Mouse (Mus musculus): ENCODE data around the gene Tmc6. TPM values are rescaled to one million over a fixed set of nuclear protein-coding genes. Genes with fewer than 3 reads are reported as not detected.

Gene Tmc6
- polyA plus RNA-seq, 1 experiment from 2014 or later: 23.8 TPM

DNA sequence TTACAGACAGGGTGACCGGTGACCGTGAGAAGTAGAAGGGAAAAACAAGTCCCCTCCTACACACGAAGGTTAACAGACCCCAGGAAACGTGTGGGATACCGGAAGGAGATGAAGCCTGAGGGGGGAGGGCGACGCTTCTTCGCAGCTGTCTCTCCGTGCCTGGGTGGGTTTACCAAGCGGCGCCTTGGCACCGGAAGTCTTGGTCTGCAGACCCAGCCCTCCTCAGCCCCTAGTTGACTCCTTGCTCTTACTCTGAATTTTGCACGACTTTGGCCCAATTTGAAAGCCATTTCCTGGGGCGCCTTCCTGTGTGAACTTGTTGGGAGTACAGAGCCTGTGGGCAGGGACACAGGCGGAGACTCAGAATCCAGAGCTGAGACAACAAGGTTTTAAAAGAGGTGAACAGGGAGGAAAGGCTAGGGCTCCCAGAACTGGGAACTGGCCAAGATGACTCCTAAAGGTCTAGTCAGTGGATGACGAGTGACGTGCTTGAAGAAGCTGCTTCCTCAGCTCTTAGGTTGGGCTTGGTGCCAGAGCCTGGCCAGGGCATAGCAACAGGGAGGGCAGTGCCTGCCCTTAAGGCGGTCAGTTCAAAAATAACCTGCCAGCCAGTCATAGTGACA, 688 bp downstream of the Tmc6 start:
- H3K9ac ChIP-seq: peak overlapping the region; percentile 81
- H3K4me1 ChIP-seq (replicated peaks): peaks cover 49% of the 10 kb centered on the region
- H3K4me2 ChIP-seq: peak overlapping the region; percentile 99
- 0 out of 2 replicates have a peak, but pooled peaks have one; percentile 5 for ATAC-seq (ENCODE audit: insufficient number of reproducible peaks, low FRiP score)
- H3K27me3 ChIP-seq (replicated peaks): peaks cover 8% of the 10 kb centered on the region; the same call in 1 of the 2 replicates
- H3K4me3 ChIP-seq: peak overlapping the region; percentile 69
- peaks cover 19% of the 10 kb centered on the region for H3K36me3 ChIP-seq
- peak overlapping the region; percentile 94 for H3K27ac ChIP-seq (ENCODE audit: poor library complexity, severe bottlenecking)
- WGBS: 6% methylated on average over 18 of the region's 18 CpGs
- no peaks in the 10 kb centered on the region for H3K9me3 ChIP-seq (replicated peaks)

DNA sequence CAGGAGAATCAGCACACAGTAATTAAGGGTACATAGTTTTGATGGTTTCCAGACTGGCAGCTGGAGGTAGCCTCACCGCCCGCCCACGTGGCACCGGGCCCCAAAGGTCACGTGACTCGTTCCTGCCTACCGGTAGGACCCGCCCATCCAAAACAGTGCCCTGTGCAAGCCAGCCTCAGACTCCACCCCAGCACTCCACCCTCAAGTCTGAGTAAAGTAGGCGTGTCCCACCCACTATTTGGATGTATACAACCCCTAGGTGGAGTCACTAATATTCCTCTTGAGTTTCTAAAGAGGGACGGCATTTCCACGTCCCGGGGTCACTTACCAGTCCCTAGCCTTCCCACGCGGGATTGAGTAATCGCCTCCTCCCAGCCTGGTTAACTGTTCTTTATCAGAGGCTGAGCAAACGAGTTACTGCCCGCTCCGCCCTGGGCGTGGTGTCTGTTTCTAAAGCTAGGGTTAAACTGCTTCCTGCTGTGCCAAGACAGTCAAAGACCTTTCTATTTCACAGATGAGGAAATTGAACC, 1.4 kb downstream of the Tmc6 start:
- Histone ChIP-seq H3K4me2 (peak overlapping the region; percentile 99), H3K4me1 (replicated peaks) (peaks cover 49% of the 10 kb centered on the region), H3K4me3 (peak overlapping the region; percentile 69), H3K27me3 (replicated peaks) (peaks cover 8% of the 10 kb centered on the region; the same call in 1 of the 2 replicates), H3K36me3 (peaks cover 25% of the 10 kb centered on the region), H3K9ac (peak overlapping the region; percentile 81), H3K9me3 (replicated peaks) (no peaks in the 10 kb centered on the region), H3K27ac (ENCODE audit: poor library complexity, severe bottlenecking) (peak overlapping the region; percentile 94)
- ATAC-seq (ENCODE audit: insufficient number of reproducible peaks, low FRiP score): peak; percentile 81
- 1% methylated on average over 19 of the region's 19 CpGs for WGBS

DNA sequence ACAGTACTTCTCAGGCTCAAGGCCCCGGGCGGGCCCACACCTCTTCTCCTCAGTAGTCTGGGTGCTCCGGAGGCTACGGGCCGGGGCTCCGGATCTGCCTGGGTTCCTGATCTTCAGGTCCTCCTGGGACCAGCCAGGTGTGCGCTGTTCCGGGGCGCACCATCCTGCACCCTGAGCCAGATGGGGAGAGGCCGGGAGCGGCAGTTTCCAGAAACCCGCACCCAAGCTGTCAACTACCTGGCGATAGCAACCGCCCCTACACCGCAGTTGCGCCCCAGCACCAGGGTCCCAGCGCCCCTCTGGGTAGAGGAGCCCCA, 1.8 kb downstream of the Tmc6 start:
- H3K36me3 ChIP-seq: peaks cover 30% of the 10 kb centered on the region
- WGBS: under 1% methylated on average over 17 of the region's 17 CpGs
- ATAC-seq (ENCODE audit: insufficient number of reproducible peaks, low FRiP score): peak; percentile 3
- peak overlapping the region; percentile 81 for H3K9ac ChIP-seq
- H3K4me3 ChIP-seq: peak overlapping the region; percentile 69
- peaks cover 8% of the 10 kb centered on the region; the same call in 1 of the 2 replicates for H3K27me3 ChIP-seq (replicated peaks)
- H3K27ac ChIP-seq (ENCODE audit: poor library complexity, severe bottlenecking): peak overlapping the region; percentile 94
- peak overlapping the region; percentile 99 for H3K4me2 ChIP-seq
- no peaks in the 10 kb centered on the region for H3K9me3 ChIP-seq (replicated peaks)
- H3K4me1 ChIP-seq (replicated peaks): peaks cover 49% of the 10 kb centered on the region

DNA sequence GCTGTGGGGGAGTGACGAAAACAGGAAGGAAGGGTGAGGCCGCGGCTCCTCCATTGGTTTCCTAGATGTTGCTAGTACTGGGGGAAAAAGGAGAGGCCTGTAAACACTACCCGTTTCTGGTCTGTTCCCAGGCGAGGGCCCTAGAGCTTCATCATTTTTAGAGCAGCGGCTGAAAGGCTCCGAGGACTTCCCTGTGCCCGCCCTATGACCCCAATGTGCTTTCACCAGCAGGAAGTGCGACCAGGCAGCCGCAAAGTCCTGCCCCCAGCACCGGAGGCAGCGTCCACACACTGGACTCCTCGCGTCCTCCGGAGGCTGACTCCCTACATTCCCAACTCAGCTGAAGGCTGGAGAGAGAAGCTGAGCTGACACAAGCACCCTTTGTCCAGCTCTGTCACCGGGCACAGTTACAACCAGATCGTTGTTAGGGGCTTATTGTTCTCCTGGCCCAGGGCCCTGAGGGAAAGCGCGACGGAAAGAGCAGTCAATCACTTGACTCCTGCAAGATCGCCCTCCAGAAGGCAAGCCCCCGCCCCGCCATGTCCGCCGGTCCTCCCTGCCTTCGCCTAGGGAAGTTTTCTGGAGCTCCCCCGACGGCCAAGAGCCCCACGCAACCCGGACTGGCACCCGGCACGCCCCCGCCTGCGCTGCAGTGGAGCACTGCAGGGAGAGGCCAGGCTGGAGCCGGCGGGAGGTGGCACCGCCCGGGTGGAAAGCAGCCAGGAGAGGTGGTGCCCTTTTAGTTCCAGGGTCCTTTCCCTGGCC, 2.4 kb downstream of the Tmc6 start:
- peak overlapping the region; percentile 99 for H3K4me2 ChIP-seq
- peaks cover 49% of the 10 kb centered on the region for H3K4me1 ChIP-seq (replicated peaks)
- H3K27me3 ChIP-seq (replicated peaks): peaks cover 4% of the 10 kb centered on the region; the same call in 1 of the 2 replicates
- H3K9ac ChIP-seq: peak overlapping the region; percentile 81
- peak; percentile 40 for ATAC-seq (ENCODE audit: insufficient number of reproducible peaks, low FRiP score)
- peak overlapping the region; percentile 94 for H3K27ac ChIP-seq (ENCODE audit: poor library complexity, severe bottlenecking)
- WGBS: 2% methylated on average over 38 of the region's 38 CpGs
- H3K4me3 ChIP-seq: peak overlapping the region; percentile 69
- no peaks in the 10 kb centered on the region for H3K9me3 ChIP-seq (replicated peaks)
- H3K36me3 ChIP-seq: peaks cover 36% of the 10 kb centered on the region

DNA sequence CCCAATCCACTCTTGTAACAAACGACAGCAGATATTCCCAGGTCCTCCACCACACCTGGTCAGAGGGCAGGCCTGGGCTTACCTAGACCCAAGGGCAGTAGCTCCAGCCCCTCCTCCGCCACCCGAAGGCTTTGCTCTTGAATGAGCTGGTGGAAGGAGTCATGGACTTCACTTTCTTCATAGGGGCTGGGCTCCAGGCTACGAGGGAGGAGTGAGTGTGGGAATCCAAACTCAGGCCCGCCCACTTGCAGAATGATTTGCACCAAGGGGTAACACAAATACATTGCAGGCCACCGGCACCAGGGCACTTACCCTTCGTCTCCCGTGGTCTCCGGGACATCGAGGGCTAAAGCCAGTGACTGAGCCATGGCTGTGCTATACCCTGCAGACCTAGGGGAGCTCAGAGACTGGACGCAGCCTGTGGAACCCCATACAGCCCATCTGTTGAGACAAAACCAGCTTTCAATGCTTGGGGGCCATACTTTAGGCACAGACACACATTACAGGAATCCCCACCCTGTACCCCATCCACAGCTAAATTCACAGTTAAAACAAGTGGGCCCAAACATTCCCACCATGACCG, 3.1 kb downstream of the Tmc6 start:
- 50% methylated on average over 12 of the region's 12 CpGs for WGBS
- Histone ChIP-seq H3K9ac (peak overlapping the region; percentile 81), H3K9me3 (replicated peaks) (no peaks in the 10 kb centered on the region), H3K27ac (ENCODE audit: poor library complexity, severe bottlenecking) (peak overlapping the region; percentile 94), H3K4me2 (peak overlapping the region; percentile 99), H3K4me1 (replicated peaks) (peaks cover 49% of the 10 kb centered on the region), H3K36me3 (peaks cover 42% of the 10 kb centered on the region), H3K27me3 (replicated peaks) (peaks cover 4% of the 10 kb centered on the region; the same call in 1 of the 2 replicates), H3K4me3 (peak overlapping the region; percentile 69)
- ATAC-seq (ENCODE audit: insufficient number of reproducible peaks, low FRiP score): no peak

DNA sequence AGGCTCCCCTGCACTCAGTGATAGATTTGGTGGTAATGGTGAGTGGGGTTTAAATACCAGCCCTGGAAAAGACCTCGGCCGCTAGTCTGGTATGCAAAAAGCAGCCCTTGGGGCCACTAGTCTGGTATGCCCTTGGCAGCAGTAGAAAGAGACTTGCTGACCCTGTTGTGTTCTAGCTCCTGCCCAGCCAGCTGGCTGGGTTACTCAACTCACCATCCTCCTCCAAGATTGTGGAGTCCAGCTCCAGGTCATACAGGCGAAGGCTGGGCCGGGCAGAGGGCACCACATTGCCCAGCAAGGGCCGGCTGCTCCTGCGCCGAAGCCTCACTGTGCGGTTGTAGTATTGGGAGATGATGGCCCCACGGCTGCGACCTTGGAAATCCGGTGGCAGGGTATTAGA, 4.0 kb downstream of the Tmc6 start:
- H3K27ac ChIP-seq (ENCODE audit: poor library complexity, severe bottlenecking): no peak overlapping the region
- no peak for ATAC-seq (ENCODE audit: insufficient number of reproducible peaks, low FRiP score)
- no peak overlapping the region for H3K9ac ChIP-seq
- 94% methylated on average over 11 of the region's 11 CpGs for WGBS
- peaks cover 4% of the 10 kb centered on the region; the same call in 1 of the 2 replicates for H3K27me3 ChIP-seq (replicated peaks)
- H3K4me1 ChIP-seq (replicated peaks): peaks cover 43% of the 10 kb centered on the region
- H3K4me2 ChIP-seq: no peak overlapping the region
- H3K36me3 ChIP-seq: peaks cover 52% of the 10 kb centered on the region
- H3K4me3 ChIP-seq: no peak overlapping the region
- H3K9me3 ChIP-seq (replicated peaks): no peaks in the 10 kb centered on the region

DNA sequence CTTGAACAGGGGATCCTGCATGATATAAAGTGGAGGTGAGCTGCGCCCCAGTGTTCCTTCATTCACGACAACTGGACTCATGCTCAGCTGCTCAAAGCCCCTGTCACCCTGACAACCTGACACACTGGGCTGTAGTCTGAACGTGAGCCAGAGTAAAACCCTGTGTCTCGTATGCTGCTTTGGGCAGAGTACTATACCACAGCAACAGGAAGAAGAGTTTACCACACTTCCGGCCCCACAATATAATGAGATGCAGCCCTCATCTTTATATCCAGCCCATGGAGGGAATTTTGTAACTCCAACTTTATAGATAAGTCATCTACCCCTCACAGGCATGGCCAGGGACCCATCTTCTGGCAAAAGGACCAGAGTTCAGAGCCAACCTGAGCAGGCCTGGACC, 4.9 kb downstream of the Tmc6 start:
- Histone ChIP-seq H3K27ac (ENCODE audit: poor library complexity, severe bottlenecking) (no peak overlapping the region), H3K36me3 (peaks cover 61% of the 10 kb centered on the region), H3K4me1 (replicated peaks) (peaks cover 36% of the 10 kb centered on the region), H3K27me3 (replicated peaks) (peaks cover 2% of the 10 kb centered on the region; the same call in 1 of the 2 replicates), H3K9me3 (replicated peaks) (no peaks in the 10 kb centered on the region), H3K9ac (no peak overlapping the region), H3K4me2 (no peak overlapping the region), H3K4me3 (no peak overlapping the region)
- 91% methylated on average over 5 of the region's 5 CpGs for WGBS
- ATAC-seq (ENCODE audit: insufficient number of reproducible peaks, low FRiP score): no peak

DNA sequence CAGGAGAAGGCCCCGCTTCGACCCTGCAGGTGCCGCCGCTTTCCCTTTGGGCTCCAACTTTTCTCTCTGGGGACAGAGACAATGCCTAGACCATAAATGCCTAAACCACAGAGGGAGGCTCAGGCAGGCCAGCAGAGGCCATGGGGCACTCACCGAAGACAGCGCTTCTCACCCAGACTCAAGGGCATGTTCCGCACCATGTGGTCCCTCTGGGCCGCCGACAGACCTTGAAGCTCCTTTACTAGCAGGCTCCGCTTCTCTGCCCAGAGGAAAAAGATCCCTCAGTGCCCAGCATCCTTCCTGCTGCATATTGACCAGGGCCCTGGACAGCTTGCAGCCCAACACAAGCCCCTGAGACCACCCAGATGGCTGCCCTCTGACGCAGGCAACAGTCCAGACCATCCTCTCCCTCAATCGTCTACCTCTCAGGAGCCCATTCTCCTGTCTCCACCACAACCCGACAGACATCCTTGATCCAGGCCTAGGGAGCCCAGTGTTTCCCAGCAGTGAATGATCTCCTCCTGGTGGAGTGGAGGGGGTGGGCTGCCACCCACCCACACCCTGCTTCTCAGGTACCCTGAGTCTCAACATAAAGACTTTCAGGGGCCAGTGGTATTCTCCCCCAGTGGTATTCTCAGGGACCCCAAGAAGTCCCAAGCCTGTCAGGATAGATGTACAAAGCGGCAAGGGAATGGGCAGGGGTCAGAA, 5.8 kb downstream of the Tmc6 start:
- Histone ChIP-seq H3K4me1 (replicated peaks) (peaks cover 27% of the 10 kb centered on the region), H3K9me3 (replicated peaks) (no peaks in the 10 kb centered on the region), H3K36me3 (peaks cover 69% of the 10 kb centered on the region), H3K4me3 (no peak overlapping the region), H3K4me2 (no peak overlapping the region), H3K9ac (no peak overlapping the region), H3K27me3 (replicated peaks) (no peaks in the 10 kb centered on the region), H3K27ac (ENCODE audit: poor library complexity, severe bottlenecking) (no peak overlapping the region)
- no peak for ATAC-seq (ENCODE audit: insufficient number of reproducible peaks, low FRiP score)
- 91% methylated on average over 14 of the region's 14 CpGs for WGBS

DNA sequence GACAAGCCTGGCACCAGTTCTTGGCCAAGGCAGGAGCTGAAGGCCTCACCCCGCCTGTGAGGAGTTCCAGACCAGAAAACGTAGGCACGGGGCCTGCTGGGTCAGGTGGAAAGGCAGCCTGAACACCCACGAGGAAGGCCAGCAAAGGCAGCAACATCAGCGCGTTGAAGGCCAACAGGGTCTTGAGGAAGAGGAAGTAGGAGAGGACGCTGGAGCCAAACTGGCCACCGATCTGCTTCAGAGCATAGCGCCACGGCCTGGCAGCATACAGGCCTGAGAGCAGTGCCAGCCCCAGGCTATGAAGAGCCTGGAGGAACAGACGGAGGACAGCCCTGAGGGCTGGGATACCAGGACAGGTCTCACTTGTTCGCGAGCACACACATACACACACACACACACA, 6.5 kb downstream of the Tmc6 start:
- Histone ChIP-seq H3K27me3 (replicated peaks) (no peaks in the 10 kb centered on the region), H3K4me2 (no peak overlapping the region), H3K27ac (ENCODE audit: poor library complexity, severe bottlenecking) (no peak overlapping the region), H3K9ac (no peak overlapping the region), H3K4me3 (no peak overlapping the region), H3K36me3 (peaks cover 73% of the 10 kb centered on the region), H3K4me1 (replicated peaks) (peaks cover 20% of the 10 kb centered on the region), H3K9me3 (replicated peaks) (no peaks in the 10 kb centered on the region)
- 88% methylated on average over 12 of the region's 13 CpGs for WGBS
- ATAC-seq (ENCODE audit: insufficient number of reproducible peaks, low FRiP score): no peak

DNA sequence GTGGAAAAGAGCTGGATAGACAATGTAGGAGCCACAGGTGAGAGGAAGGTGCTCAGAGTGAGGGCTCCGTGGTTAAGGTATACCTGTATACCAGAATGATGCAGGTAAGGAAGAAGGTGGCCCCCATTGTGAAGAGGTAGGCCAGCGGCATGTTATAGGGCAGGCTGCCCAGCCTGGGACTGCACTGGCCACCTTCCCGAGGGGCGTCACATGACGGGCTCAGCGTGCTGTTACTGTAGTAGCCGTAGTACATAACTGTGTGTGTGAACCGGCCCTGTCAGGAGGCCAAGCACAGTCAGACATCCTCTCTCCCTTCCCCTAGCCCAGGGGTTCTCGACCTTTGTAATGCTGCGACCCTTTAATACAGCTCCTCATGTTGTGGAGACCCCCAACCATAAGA, 7.1 kb downstream of the Tmc6 start:
- Histone ChIP-seq H3K4me2 (no peak overlapping the region), H3K9me3 (replicated peaks) (no peaks in the 10 kb centered on the region), H3K4me3 (no peak overlapping the region), H3K4me1 (replicated peaks) (peaks cover 15% of the 10 kb centered on the region), H3K27ac (ENCODE audit: poor library complexity, severe bottlenecking) (no peak overlapping the region), H3K36me3 (peaks cover 79% of the 10 kb centered on the region), H3K9ac (no peak overlapping the region), H3K27me3 (replicated peaks) (no peaks in the 10 kb centered on the region)
- 92% methylated on average over 10 of the region's 10 CpGs for WGBS
- no peak for ATAC-seq (ENCODE audit: insufficient number of reproducible peaks, low FRiP score)
